Mouse (Mus musculus) liver, postnatal 0 days (tissue): Measurements from ENCODE around the gene Pgls. TPM values are rescaled to one million over a fixed set of nuclear protein-coding genes. Genes with fewer than 3 reads are reported as not detected.

Experiments
- ATAC-seq: fragments of 200-750 bp; cut with Nextera tagmentation; 2 replicates; pipeline ENCODE4 v1.8.0; 2017; ENCODE audit warnings: mild to moderate bottlenecking, moderate library complexity
- DNase-seq: peaks from one replicate; pipeline ENCODE4 v3.0.0-alpha.2; 2016
- H3K27ac ChIP-seq: fragments of 300-500 bp; sonication (generic); 2 replicates; pipeline ENCODE4 v1.5.1; 2014; ENCODE audit warnings: antibody characterized with exemption, moderate library complexity, mild to moderate bottlenecking, low read depth
- H3K27me3 ChIP-seq: fragments of 300-500 bp; sonication (generic); 2 replicates; pipeline ENCODE4 v1.6.1; 2014; ENCODE audit warnings: low read length, control low read depth, mixed read lengths; ENCODE audit not compliant: insufficient read depth
- H3K36me3 ChIP-seq: fragments of 300-500 bp; sonication (generic); replicated peaks from 2 replicates; pipeline ENCODE4 v1.6.1; 2014; ENCODE audit warnings: mild to moderate bottlenecking, control low read depth, low read length, moderate library complexity, mixed read lengths; ENCODE audit not compliant: insufficient read depth
- H3K4me1 ChIP-seq: fragments of 300-500 bp; sonication (generic); 2 replicates; pipeline ENCODE4 v1.6.1; 2014; ENCODE audit warnings: antibody characterized with exemption, mild to moderate bottlenecking, control low read depth; ENCODE audit not compliant: insufficient read depth
- H3K4me2 ChIP-seq: fragments of 300-500 bp; sonication (generic); 2 replicates; pipeline ENCODE4 v1.6.1; 2014; ENCODE audit warnings: low read depth, mild to moderate bottlenecking, low read length, moderate library complexity, mixed read lengths
- H3K4me3 ChIP-seq: fragments of 300-500 bp; sonication (generic); 2 replicates; pipeline ENCODE4 v1.5.1; 2014; ENCODE audit warnings: low read depth, low read length
- H3K9ac ChIP-seq: fragments of 300-500 bp; sonication (generic); replicated peaks from 2 replicates; pipeline ENCODE4 v1.6.1; 2014; ENCODE audit warnings: mild to moderate bottlenecking, moderate library complexity
- H3K9me3 ChIP-seq: fragments of 300-500 bp; sonication (generic); 2 replicates; pipeline ENCODE4 v1.6.1; 2016; ENCODE audit warnings: mild to moderate bottlenecking, control low read depth, low read length, mixed read lengths
- CTCF ChIP-seq: sonication (generic); IDR thresholded peaks from 2 replicates; pipeline ENCODE4 v1.5.1; 2016; ENCODE audit warnings: antibody characterized with exemption, low read depth
- EP300 ChIP-seq: IDR thresholded peaks from 2 replicates; pipeline ENCODE4 v1.6.1; 2016; ENCODE audit warnings: antibody characterized with exemption, low read depth, mild to moderate bottlenecking
- WGBS: fragments of 180-500 bp; shearing (Covaris S2); extraction: QIAGEN DNeasy Blood & Tissue Kit; methylation state at CpG from one replicate; pipeline ENCODE4 v1.1.7; 2014; ENCODE audit not compliant: insufficient replicate concordance; 5-methylcytosine and 5-hydroxymethylcytosine counted together
- polyA plus RNA-seq: library from polyadenylated mRNA; unstranded; fragments of >200 nt; fragmentation: Nextera tagmentation; extraction: Ambion mirVana; gene quantifications from 2 replicates; pipeline ENCODE4 v1.2.1, GENCODE M21; 2015

Pgls gene
- polyA plus RNA-seq, 1 experiment from 2014 or later = 153 TPM

DNA sequence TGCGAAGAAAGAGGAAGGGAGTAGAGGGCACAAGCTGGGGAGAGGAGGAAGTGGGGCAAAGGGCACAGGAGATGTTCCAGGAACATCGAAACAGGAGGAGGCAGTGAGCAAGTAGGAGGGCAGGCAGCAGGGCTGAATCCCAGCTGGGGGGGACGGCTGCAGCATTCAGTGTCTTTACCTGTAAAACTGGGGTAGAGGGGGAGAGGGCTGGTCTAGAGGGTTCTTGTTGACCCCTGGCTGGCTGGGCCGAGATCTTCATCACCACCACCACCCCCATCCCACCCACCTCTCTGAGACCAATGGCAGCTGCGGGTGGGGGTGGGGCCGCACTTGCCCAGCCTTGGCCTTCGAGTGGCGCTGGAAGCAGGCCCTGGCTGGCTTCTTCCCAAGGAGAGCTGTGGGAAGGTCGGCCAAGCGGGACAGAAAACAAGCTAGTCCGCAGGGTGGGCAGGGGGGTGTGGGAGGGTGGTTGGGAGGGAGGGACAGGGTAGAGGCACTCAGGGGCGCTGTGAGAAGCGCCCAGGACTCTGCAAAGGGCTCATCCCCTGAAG, 23.5 kb upstream of the Pgls start, which contains the start of gene Slc27a1:
Slc27a1 (plus strand) TSS at position 496 of the 551 bp plus-strand sequence.
- Histone ChIP-seq H3K9me3 (peaks cover 3% of the 10 kb centered on the region; the same call in 1 of the 2 replicates), H3K4me1 (peaks cover 27% of the 10 kb centered on the region), H3K4me2 (peak within 1 kb of the TSS; percentile 81), H3K9ac (peak within 1 kb of the TSS; percentile 55), H3K27me3 (peaks cover 3% of the 10 kb centered on the region; the same call in 1 of the 2 replicates), H3K36me3 (no peaks in the 10 kb centered on the region), H3K4me3 (peak within 1 kb of the TSS; percentile 57), H3K27ac (peak within 1 kb of the TSS; percentile 90)
- no peak for DNase-seq
- no peak for TF ChIP-seq EP300
- no peak for ATAC-seq
- WGBS = 27% methylated on average over 8 of the region's 13 CpGs

DNA sequence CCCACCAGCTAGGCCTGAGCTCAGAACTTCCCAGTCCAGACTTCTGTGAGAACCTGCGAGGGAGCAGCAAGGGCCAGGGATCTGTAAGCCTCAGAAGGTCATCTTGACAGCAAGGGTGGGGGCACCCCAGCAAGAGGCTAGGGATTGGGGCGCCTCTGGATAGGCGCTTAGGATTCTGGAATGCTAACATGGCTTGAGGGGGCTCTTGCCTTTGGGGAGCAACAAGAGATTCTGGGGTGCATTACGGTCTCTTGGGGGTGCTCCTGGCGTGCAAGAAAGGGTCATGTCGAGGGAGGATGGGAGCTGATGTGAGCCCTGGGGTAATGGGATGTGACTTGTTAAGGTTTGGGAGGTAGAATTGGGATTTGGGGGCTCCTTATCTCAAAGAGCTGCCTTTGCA, 23.0 kb upstream of the Pgls start:
- Histone ChIP-seq H3K36me3 (no peaks in the 10 kb centered on the region), H3K9me3 (peaks cover 3% of the 10 kb centered on the region; the same call in 1 of the 2 replicates), H3K9ac (no peak overlapping the region), H3K27me3 (peaks cover 3% of the 10 kb centered on the region; the same call in 1 of the 2 replicates), H3K4me3 (no peak overlapping the region), H3K4me1 (peaks cover 27% of the 10 kb centered on the region), H3K27ac (0 out of 2 replicates have a peak overlapping the region, but pooled peaks have one; percentile 44), H3K4me2 (peak overlapping the region; percentile 81; the same call in 1 of the 2 replicates)
- TF ChIP-seq EP300 = no peak
- no peak for TF ChIP-seq CTCF
- 53% methylated on average over 6 of the region's 6 CpGs for WGBS
- ATAC-seq (no peak), DNase-seq (no peak)

DNA sequence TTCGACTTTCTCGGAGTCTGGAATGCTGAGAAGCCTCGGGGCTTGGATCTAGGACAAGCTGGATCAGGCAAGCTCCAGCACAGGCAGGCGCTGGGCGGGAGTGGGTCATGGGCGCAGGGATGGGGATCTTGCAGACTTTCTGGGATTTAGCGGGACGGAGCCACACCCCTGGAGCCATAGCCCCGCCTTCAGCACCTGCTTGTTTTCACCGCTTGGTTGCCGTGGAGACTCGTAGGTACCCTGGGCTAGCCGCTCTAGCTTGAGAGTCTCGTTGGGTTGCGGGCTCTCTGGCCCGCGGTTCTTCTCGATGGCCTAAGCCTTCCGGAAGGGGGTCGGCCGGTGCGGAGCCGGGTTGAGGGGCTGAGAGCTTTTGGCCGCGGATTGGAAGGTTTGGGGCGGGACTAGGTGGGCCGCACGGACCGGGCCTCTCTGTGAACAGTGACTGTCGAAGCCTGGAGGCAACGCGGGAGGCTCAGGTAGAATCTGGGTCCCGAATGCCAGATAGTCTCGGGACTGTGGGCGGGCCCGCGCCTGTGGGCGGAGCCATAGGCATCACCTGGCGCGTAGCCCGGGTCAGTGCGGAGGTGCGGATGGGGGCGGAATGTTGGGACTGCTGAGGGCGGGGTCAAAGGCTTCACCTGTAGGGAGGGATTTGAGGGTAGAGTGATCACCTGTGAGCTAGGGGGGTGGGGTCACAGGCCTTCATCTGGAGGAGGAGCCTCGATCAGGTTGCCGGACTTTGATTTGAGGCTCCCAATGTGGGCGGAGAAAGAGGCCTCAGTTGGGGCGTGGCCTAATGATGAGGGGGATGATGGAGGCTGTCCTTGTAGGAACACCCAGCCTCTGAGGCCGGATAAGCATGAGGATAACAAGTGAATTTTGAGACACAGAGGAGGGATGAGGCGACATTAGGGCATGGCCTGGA, 22.3 kb upstream of the Pgls start:
- Histone ChIP-seq H3K4me2 (peak overlapping the region; percentile 81), H3K27ac (peak overlapping the region; percentile 90), H3K36me3 (no peaks in the 10 kb centered on the region), H3K4me3 (peak overlapping the region; percentile 57), H3K27me3 (peaks cover 3% of the 10 kb centered on the region; the same call in 1 of the 2 replicates), H3K4me1 (peaks cover 27% of the 10 kb centered on the region), H3K9ac (peak overlapping the region; percentile 55), H3K9me3 (no peaks in the 10 kb centered on the region)
- peak; percentile 88 for ATAC-seq
- TF ChIP-seq CTCF (no peak), EP300 (no peak)
- DNase-seq = peak; percentile 85
- WGBS = 3% methylated on average over 49 of the region's 51 CpGs

DNA sequence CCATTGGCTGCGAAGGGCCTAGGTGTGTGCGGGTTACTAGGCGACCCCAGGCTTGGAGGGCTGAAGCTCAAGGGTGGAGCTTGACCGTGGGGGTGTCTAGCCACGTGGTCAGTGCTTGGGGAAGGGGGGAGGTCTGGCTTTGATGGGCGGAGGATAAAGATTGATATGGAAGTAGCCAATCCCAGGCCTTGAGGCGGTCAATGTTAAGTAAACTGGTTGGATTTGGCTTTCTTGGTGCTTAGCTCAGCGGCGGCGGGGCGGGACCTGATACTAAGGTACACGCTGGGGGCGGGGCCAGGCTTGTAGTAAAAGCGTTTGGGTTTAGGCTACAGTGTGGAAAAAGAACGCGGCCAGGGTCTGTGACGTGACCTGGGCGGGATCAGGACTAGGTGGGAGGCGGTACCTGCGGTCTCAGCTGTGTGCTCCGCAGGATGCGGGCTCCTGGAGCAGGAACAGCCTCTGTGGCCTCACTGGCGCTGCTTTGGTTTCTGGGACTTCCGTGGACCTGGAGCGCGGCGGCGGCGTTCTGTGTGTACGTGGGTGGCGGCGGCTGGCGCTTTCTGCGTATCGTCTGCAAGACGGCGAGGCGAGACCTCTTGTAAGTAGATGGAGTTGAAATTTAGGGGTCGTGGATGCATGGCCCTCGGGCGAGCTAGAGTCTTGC, 21.6 kb upstream of the Pgls start:
- Histone ChIP-seq H3K4me2 (peak overlapping the region; percentile 81), H3K9me3 (no peaks in the 10 kb centered on the region), H3K4me3 (peak overlapping the region; percentile 57), H3K36me3 (no peaks in the 10 kb centered on the region), H3K9ac (peak overlapping the region; percentile 19), H3K4me1 (peaks cover 27% of the 10 kb centered on the region), H3K27me3 (peaks cover 3% of the 10 kb centered on the region; the same call in 1 of the 2 replicates), H3K27ac (peak overlapping the region; percentile 57)
- DNase-seq (peak; percentile 90), ATAC-seq (peak; percentile 84)
- TF ChIP-seq EP300 (peak; percentile 48; the same call in 1 of the 2 replicates), CTCF (no peak)
- 1% methylated on average over 41 of the region's 41 CpGs for WGBS

DNA sequence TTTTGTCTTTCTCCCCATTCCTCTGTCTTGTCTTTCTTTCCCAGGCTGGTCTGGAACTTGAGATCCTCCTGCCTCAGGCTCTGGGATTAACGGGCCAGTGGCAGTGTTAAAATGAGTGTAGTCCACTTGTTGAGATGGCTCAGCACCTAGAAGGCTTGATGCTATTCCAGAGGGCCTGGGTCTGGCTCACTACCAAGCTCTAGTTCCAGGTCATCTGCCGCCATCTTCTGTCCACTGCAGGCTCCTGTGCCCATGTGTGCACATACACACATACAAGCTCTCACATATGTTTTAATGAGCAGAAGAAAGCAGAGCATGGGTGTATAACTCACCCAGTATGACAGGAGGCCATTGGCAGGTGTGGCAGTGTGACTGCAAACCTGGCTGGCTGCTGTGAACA, 19.9 kb upstream of the Pgls start:
- Histone ChIP-seq H3K9ac (no peak overlapping the region), H3K4me2 (no peak overlapping the region), H3K27me3 (peaks cover 3% of the 10 kb centered on the region; the same call in 1 of the 2 replicates), H3K4me3 (no peak overlapping the region), H3K9me3 (no peaks in the 10 kb centered on the region), H3K36me3 (no peaks in the 10 kb centered on the region), H3K4me1 (peaks cover 27% of the 10 kb centered on the region), H3K27ac (no peak overlapping the region)
- 85% methylated on average over 2 of the region's 2 CpGs for WGBS
- TF ChIP-seq CTCF (no peak), EP300 (no peak)
- no peak for ATAC-seq
- DNase-seq = no peak
